Mouse (Mus musculus) spleen, adult 2 months (tissue): ENCODE data around the gene Nmral1.

Source experiments
- CTCF ChIP-seq: fragments of 200-500 bp; IDR thresholded peaks from 2 replicates; pipeline ENCODE4 v1.5.1; 2011; ENCODE audit warnings: mild to moderate bottlenecking, inconsistent platforms; ENCODE audit not compliant: insufficient read depth, insufficient read length, insufficient replicate concordance; ENCODE audit errors: extremely low read depth
- POLR2A ChIP-seq: fragments of 200-500 bp; IDR thresholded peaks from 2 replicates; pipeline ENCODE4 v1.6.1; 2011; ENCODE audit warnings: low read depth, low read length, inconsistent platforms

DNA sequence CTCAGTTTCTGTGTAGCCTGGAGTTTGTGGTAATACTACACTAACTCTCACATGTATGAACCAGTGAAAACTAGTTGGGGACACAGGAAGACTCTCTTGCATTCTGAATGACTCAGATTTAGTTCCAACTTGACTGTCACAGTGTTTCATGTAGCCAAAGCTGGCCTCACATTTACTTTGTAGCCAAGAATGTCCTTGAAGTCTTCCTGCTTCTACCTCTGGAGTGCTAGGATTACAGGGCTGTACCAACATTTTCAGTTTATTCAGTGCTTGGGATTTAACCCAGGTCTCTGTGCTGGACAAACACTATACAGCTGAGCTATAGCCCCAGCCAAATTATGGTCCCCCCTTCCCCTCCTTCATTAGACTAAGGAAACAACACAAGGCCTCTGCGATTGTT lies 23.0 kb upstream of the Nmral1 start:
- TF ChIP-seq CTCF (no peak), POLR2A (no peak)
